Mouse (Mus musculus): ENCODE measurements around the gene 3110040N11Rik. TPM values are rescaled to one million over a fixed set of nuclear protein-coding genes. Genes with fewer than 3 reads are reported as not detected.

Gene 3110040N11Rik
- polyA plus RNA-seq, 1 experiment from 2014 or later = 55.6 TPM

DNA sequence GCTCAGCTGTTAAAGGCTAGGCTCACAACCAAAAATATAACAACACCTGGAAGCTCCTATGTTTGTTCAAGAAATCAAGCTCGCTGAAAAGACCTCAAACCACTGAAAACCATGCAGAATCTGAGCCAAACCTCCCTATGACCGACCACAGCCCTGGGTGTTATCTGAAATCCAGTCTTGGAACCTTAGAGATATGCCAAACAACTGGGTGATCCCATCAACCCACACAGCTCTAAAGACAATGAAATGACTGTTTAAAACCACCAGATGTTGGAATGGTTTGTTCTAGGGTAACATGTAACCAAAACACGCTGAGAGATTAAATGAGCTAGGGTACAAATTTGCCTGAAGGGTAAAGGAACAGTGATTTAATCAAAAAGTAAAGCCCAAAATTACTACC, 35.6 kb upstream of the 3110040N11Rik start:
- ATAC-seq (ENCODE audit: insufficient number of reproducible peaks, insufficient read depth, low FRiP score, low read depth) = no peak
- H3K9me3 ChIP-seq (ENCODE audit: control insufficient read depth, low read depth, low read length) = no peaks in the 10 kb centered on the region
- 59% methylated on average over 3 of the region's 3 CpGs for WGBS
- H3K4me3 ChIP-seq (ENCODE audit: low read depth, low read length) = no peak overlapping the region
- H3K27ac ChIP-seq (ENCODE audit: low read length) = no peak overlapping the region
- H3K27me3 ChIP-seq (ENCODE audit: control insufficient read depth, insufficient read depth, low read length) = no peaks in the 10 kb centered on the region
- H3K36me3 ChIP-seq (ENCODE audit: control insufficient read depth, insufficient read depth, low read length) = no peaks in the 10 kb centered on the region
- H3K4me2 ChIP-seq (replicated peaks; ENCODE audit: low read depth, low read length) = peak overlapping the region; percentile 8; the same call in 1 of the 2 replicates
- H3K9ac ChIP-seq (replicated peaks; ENCODE audit: low read depth, low read length) = no peak overlapping the region
- H3K4me1 ChIP-seq (ENCODE audit: control insufficient read depth, insufficient read depth, low read length) = peaks cover 22% of the 10 kb centered on the region

GRCm38 (mm10) chr7:81806067-81806466, 16.8 kb upstream of the 3110040N11Rik start:
- no peak overlapping the region for H3K27ac ChIP-seq (ENCODE audit: low read length)
- H3K27me3 ChIP-seq (ENCODE audit: control insufficient read depth, insufficient read depth, low read length) = no peaks in the 10 kb centered on the region
- 89% methylated on average over 5 of the region's 5 CpGs for WGBS
- no peaks in the 10 kb centered on the region for H3K4me1 ChIP-seq (ENCODE audit: control insufficient read depth, insufficient read depth, low read length)
- no peak overlapping the region for H3K9ac ChIP-seq (replicated peaks; ENCODE audit: low read depth, low read length)
- H3K4me2 ChIP-seq (replicated peaks; ENCODE audit: low read depth, low read length) = no peak overlapping the region
- H3K9me3 ChIP-seq (ENCODE audit: control insufficient read depth, low read depth, low read length) = no peaks in the 10 kb centered on the region
- no peak; the same call in 1 of the 2 replicates for ATAC-seq (ENCODE audit: insufficient number of reproducible peaks, insufficient read depth, low FRiP score, low read depth)
- no peak overlapping the region for H3K4me3 ChIP-seq (ENCODE audit: low read depth, low read length)
- peaks cover 5% of the 10 kb centered on the region for H3K36me3 ChIP-seq (ENCODE audit: control insufficient read depth, insufficient read depth, low read length)

DNA sequence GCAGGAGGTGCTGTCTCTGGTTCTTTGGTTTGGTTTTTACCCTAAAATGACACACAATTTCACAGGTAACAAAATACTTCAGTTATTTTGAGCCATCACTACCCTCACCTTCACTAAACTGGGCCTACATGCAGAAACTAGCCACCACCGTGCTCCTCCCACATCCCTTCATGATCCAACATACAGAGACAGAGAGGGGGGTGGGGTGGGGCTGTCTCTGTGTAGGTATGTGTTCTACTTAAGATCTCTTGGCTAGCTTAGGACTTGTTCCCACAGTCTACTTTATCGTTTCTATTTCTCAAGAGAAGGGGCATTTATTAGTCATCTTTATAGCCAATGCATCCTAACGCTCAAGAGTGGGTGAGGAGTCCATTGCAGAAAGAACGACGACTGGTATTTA, 742 bp downstream of the 3110040N11Rik start:
- peak overlapping the region; percentile 74 for H3K9ac ChIP-seq (replicated peaks; ENCODE audit: low read depth, low read length)
- H3K27me3 ChIP-seq (ENCODE audit: control insufficient read depth, insufficient read depth, low read length) = no peaks in the 10 kb centered on the region
- peak; percentile 44; the same call in 1 of the 2 replicates for ATAC-seq (ENCODE audit: insufficient number of reproducible peaks, insufficient read depth, low FRiP score, low read depth)
- H3K4me1 ChIP-seq (ENCODE audit: control insufficient read depth, insufficient read depth, low read length) = no peaks in the 10 kb centered on the region
- peak overlapping the region; percentile 98 for H3K27ac ChIP-seq (ENCODE audit: low read length)
- peak overlapping the region; percentile 52 for H3K4me2 ChIP-seq (replicated peaks; ENCODE audit: low read depth, low read length)
- 4% methylated on average over 5 of the region's 5 CpGs for WGBS
- peaks cover 14% of the 10 kb centered on the region for H3K36me3 ChIP-seq (ENCODE audit: control insufficient read depth, insufficient read depth, low read length)
- peak overlapping the region; percentile 64 for H3K4me3 ChIP-seq (ENCODE audit: low read depth, low read length)
- H3K9me3 ChIP-seq (ENCODE audit: control insufficient read depth, low read depth, low read length) = no peaks in the 10 kb centered on the region

DNA sequence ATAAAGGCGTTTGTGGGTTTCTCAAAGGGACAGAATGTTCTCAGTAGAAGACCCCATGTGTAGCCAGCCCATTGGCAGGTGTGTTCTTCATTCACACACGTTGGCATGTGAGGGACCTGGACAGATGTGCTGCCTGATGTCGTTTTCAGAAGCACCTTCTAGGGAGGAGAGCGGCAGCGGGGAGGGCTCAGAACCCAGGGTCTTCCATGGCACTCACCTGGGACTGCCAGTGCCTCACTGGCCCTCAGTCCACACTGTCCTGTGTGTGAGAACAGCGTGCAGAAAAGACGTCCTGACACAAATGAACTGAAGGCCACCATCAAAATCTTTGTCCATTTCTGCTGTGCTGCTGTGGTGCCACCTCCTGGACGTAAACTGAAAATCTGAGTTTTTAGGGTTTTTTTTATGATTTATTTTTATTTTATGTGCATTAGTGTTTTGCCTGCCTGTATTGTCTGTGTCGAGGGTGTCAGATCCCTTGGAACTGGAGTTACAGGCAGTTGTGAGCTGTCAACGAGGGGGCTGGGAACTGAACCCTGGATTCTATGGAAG, 11.5 kb downstream of the 3110040N11Rik start:
- peaks cover 7% of the 10 kb centered on the region; the same call in 1 of the 2 replicates for H3K9me3 ChIP-seq (ENCODE audit: control insufficient read depth, low read depth, low read length)
- no peak overlapping the region for H3K9ac ChIP-seq (replicated peaks; ENCODE audit: low read depth, low read length)
- no peak overlapping the region for H3K27ac ChIP-seq (ENCODE audit: low read length)
- no peak for ATAC-seq (ENCODE audit: insufficient number of reproducible peaks, insufficient read depth, low FRiP score, low read depth)
- H3K4me2 ChIP-seq (replicated peaks; ENCODE audit: low read depth, low read length) = no peak overlapping the region
- no peak overlapping the region for H3K4me3 ChIP-seq (ENCODE audit: low read depth, low read length)
- WGBS = 70% methylated on average over 10 of the region's 10 CpGs
- no peaks in the 10 kb centered on the region for H3K27me3 ChIP-seq (ENCODE audit: control insufficient read depth, insufficient read depth, low read length)
- peaks cover 16% of the 10 kb centered on the region for H3K36me3 ChIP-seq (ENCODE audit: control insufficient read depth, insufficient read depth, low read length)
- no peaks in the 10 kb centered on the region for H3K4me1 ChIP-seq (ENCODE audit: control insufficient read depth, insufficient read depth, low read length)

- H3K9me3 ChIP-seq (ENCODE audit: control insufficient read depth, low read depth, low read length) = peaks cover 3% of the 10 kb centered on the region; the same call in 1 of the 2 replicates
- ATAC-seq (ENCODE audit: insufficient number of reproducible peaks, insufficient read depth, low FRiP score, low read depth) = no peak
- no peak overlapping the region for H3K4me3 ChIP-seq (ENCODE audit: low read depth, low read length)
- H3K27me3 ChIP-seq (ENCODE audit: control insufficient read depth, insufficient read depth, low read length) = no peaks in the 10 kb centered on the region
- H3K4me1 ChIP-seq (ENCODE audit: control insufficient read depth, insufficient read depth, low read length) = no peaks in the 10 kb centered on the region
- no peak overlapping the region for H3K4me2 ChIP-seq (replicated peaks; ENCODE audit: low read depth, low read length)
- no peak overlapping the region for H3K27ac ChIP-seq (ENCODE audit: low read length)
- H3K9ac ChIP-seq (replicated peaks; ENCODE audit: low read depth, low read length) = no peak overlapping the region
- H3K36me3 ChIP-seq (ENCODE audit: control insufficient read depth, insufficient read depth, low read length) = peaks cover 4% of the 10 kb centered on the region
- WGBS = 83% methylated on average over 5 of the region's 5 CpGs
Observed at GRCm38 (mm10) chr7:81775325-81775724, 14.0 kb downstream of the 3110040N11Rik start.

- ATAC-seq (ENCODE audit: insufficient number of reproducible peaks, insufficient read depth, low FRiP score, low read depth) = no peak
- WGBS = 77% methylated on average over 10 of the region's 10 CpGs
Observed at GRCm38 (mm10) chr7:81772786-81773539, 16.3 kb downstream of the 3110040N11Rik start.

DNA sequence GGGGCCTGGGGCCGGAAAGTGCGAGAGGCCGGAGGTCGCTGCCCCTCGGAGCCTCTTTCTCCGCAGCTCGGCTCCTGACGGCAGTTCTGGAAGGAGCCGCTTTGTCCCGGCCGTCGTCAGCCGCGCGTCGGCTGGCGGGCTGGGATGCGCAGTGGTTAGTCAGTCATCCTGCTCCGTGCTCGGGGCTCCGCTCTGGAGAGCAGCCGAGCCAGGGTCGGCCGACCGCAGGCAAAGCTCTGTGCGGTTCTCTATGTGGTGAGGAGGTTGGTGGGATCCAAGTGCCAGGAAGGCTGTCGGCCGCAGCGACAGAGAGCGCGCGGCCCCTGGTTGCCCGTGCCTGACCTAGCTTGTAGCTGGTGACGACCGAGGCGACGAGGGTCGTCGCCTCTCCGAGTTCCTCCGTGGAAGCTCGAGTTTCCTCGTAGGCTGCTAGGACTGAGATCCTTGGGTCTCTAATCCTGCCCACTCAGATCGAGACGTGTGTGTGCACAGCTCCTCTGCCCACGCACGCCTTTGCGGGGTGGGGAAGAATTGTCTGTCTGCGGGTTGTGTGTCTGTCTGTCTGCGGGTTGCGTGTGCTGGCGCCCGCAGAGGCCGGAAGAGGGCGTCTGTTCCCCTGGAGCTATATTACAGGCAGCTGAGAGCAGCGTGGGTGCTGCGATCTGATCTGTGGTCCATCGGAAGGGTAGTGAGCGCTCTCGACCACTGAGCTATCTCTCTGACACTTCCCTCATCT, 26.0 kb downstream of the 3110040N11Rik start:
- H3K4me1 ChIP-seq (ENCODE audit: control insufficient read depth, insufficient read depth, low read length) = peaks cover 3% of the 10 kb centered on the region; the same call in 1 of the 2 replicates
- ATAC-seq (ENCODE audit: insufficient number of reproducible peaks, insufficient read depth, low FRiP score, low read depth) = peak; percentile 70
- H3K27me3 ChIP-seq (ENCODE audit: control insufficient read depth, insufficient read depth, low read length) = no peaks in the 10 kb centered on the region
- H3K27ac ChIP-seq (ENCODE audit: low read length) = peak overlapping the region; percentile 91
- peak overlapping the region; percentile 97 for H3K4me3 ChIP-seq (ENCODE audit: low read depth, low read length)
- H3K36me3 ChIP-seq (ENCODE audit: control insufficient read depth, insufficient read depth, low read length) = no peaks in the 10 kb centered on the region
- H3K9ac ChIP-seq (replicated peaks; ENCODE audit: low read depth, low read length) = peak overlapping the region; percentile 98
- H3K4me2 ChIP-seq (replicated peaks; ENCODE audit: low read depth, low read length) = peak overlapping the region; percentile 86
- 3% methylated on average over 60 of the region's 60 CpGs for WGBS
- H3K9me3 ChIP-seq (ENCODE audit: control insufficient read depth, low read depth, low read length) = no peaks in the 10 kb centered on the region

More at GRCm38 (mm10) chr7:81772786-81773539, 16.3 kb downstream of the 3110040N11Rik start:
- Histone ChIP-seq H3K4me3 (ENCODE audit: low read depth, low read length) (no peak overlapping the region), H3K4me1 (ENCODE audit: control insufficient read depth, insufficient read depth, low read length) (no peaks in the 10 kb centered on the region), H3K9ac (replicated peaks; ENCODE audit: low read depth, low read length) (no peak overlapping the region), H3K36me3 (ENCODE audit: control insufficient read depth, insufficient read depth, low read length) (no peaks in the 10 kb centered on the region), H3K9me3 (ENCODE audit: control insufficient read depth, low read depth, low read length) (peaks cover 3% of the 10 kb centered on the region; the same call in 1 of the 2 replicates), H3K27ac (ENCODE audit: low read length) (no peak overlapping the region), H3K27me3 (ENCODE audit: control insufficient read depth, insufficient read depth, low read length) (no peaks in the 10 kb centered on the region), H3K4me2 (replicated peaks; ENCODE audit: low read depth, low read length) (no peak overlapping the region)

Measured in stomach, embryonic 14.5 days (tissue).